Mouse (Mus musculus) lung, adult 2 months (tissue): Measurements from ENCODE around the gene Wdr46. TPM values are rescaled to one million over a fixed set of nuclear protein-coding genes. Genes with fewer than 3 reads are reported as not detected.
A peak's percentile ranks its signal among the peaks of the same experiment; 100 is the strongest.

Source experiments
- DNase-seq: peaks from one replicate; pipeline ENCODE4 v3.0.0; 2022
- H3K4me1 ChIP-seq: fragments of 200-500 bp; 2 replicates; pipeline ENCODE4 v1.6.1; 2011; ENCODE audit warnings: low read length; ENCODE audit not compliant: control insufficient read depth, insufficient read depth
- H3K4me3 ChIP-seq: fragments of 200-500 bp; replicated peaks from 2 replicates; pipeline ENCODE3; 2011; ENCODE audit warnings: low read depth, mild to moderate bottlenecking, control low read depth, low read length; ENCODE audit errors: extremely low read depth
- CTCF ChIP-seq: fragments of 200-500 bp; IDR thresholded peaks from 2 replicates; pipeline ENCODE4 v1.5.1; 2011; ENCODE audit warnings: mild to moderate bottlenecking, low read length, control low read depth; ENCODE audit not compliant: insufficient read depth
- POLR2A ChIP-seq: fragments of 200-500 bp; IDR thresholded peaks from 2 replicates; pipeline ENCODE4 v1.6.1; 2011; ENCODE audit warnings: low read depth, mild to moderate bottlenecking, control low read depth, low read length, borderline replicate concordance; ENCODE audit errors: extremely low read depth
- WGBS: fragments of 180-500 bp; shearing (Covaris S2); methylation state at CpG from one replicate; pipeline ENCODE4 v1.1.7; 2018; 5-methylcytosine and 5-hydroxymethylcytosine counted together
- polyA plus RNA-seq: library from polyadenylated mRNA; depleted of rRNA; stranded (reverse); fragments of >200 nt; gene quantifications from 2 replicates; pipeline ENCODE4 v1.2.3, GENCODE M21; 2012

Wdr46 gene
- polyA plus RNA-seq, 1 experiment, result 16.8 TPM

DNA sequence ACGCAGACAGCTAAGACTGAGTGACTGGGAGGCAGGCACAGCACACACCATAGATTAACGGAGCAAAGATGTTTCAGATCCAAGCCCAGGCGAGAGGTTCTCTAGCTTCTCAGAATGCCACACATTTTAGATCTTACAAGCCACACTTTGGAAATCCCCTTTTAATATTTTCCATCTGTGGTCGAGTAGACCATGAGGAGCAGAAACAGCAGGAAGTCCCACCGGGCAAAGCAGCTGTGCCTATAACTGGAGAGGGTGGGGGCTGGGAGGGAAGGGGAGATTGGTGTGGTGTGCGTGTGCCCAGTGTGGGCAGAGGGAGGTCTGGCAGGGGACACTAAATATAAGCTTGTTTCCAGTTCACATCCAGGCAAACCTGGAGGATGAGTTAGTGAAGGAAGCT, 17.0 kb downstream of the Wdr46 start:
- DNase-seq, result no peak
- 74% methylated on average over 6 of the region's 6 CpGs for WGBS
- no peak for TF ChIP-seq CTCF
- no peak for TF ChIP-seq POLR2A
- peaks cover 8% of the 10 kb centered on the region for H3K4me1 ChIP-seq
- H3K4me3 ChIP-seq, result no peak overlapping the region

DNA sequence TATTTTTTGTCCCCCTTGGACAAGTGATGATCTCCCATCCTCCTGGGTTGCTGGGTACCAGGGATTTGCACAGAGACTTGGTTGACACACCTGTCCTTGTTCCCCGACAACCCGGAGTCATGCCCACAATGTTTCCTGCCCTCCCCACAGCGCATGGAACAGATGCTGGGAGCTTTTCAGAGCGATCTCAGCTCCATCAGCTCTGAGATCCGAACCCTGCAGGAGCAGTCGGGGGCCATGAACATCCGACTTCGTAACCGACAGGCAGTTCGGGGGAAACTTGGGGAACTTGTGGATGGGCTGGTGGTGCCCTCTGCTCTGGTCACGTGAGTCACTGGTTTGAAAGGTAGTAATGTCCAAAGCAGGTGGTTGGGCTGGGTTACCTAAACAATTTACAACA, 18.0 kb downstream of the Wdr46 start:
- WGBS, result 95% methylated on average over 11 of the region's 11 CpGs
- no peak for DNase-seq
- H3K4me3 ChIP-seq, result no peak overlapping the region
- no peak for TF ChIP-seq POLR2A
- TF ChIP-seq CTCF, result no peak
- peaks cover 8% of the 10 kb centered on the region for H3K4me1 ChIP-seq

DNA sequence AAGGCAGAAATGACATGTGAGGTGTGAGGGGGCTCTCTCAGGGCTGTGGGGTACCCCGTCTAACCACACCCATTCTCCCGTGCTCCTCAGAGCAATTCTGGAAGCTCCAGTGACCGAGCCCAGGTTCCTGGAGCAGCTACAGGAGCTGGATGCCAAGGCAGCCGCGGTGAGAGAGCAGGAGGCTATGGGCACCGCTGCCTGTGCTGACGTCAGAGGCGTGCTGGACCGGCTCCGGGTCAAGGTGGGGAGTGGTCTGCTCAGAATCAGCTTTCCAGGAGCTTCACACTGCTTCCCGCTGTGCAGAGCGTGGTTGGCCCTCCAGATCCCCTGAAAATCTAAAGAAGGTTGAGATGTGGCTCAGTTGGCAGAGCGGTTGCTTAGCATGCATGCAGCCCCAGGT, 18.7 kb downstream of the Wdr46 start:
- 95% methylated on average over 13 of the region's 13 CpGs for WGBS
- TF ChIP-seq CTCF (no peak), POLR2A (no peak)
- DNase-seq, result no peak
- H3K4me3 ChIP-seq, result no peak overlapping the region
- peaks cover 8% of the 10 kb centered on the region for H3K4me1 ChIP-seq

DNA sequence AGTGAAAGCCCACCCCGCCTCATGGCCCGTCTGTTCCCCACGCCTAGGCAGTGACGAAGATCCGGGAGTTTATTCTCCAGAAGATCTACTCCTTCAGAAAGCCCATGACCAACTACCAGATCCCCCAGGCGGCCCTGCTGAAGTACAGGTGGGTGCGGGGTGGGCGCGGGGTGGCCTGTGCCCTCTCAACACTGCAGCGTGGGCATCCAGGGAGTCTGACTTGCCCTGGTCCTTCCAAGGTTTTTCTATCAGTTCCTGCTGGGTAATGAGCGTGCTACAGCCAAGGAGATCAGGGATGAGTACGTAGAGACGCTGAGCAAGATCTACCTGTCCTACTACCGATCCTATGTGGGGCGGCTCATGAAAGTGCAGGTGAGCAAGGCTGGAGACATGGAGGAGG, 19.5 kb downstream of the Wdr46 start:
- no peak overlapping the region for H3K4me3 ChIP-seq
- DNase-seq, result no peak
- TF ChIP-seq CTCF, result no peak
- no peak for TF ChIP-seq POLR2A
- WGBS, result 92% methylated on average over 15 of the region's 15 CpGs
- H3K4me1 ChIP-seq, result peaks cover 3% of the 10 kb centered on the region

DNA sequence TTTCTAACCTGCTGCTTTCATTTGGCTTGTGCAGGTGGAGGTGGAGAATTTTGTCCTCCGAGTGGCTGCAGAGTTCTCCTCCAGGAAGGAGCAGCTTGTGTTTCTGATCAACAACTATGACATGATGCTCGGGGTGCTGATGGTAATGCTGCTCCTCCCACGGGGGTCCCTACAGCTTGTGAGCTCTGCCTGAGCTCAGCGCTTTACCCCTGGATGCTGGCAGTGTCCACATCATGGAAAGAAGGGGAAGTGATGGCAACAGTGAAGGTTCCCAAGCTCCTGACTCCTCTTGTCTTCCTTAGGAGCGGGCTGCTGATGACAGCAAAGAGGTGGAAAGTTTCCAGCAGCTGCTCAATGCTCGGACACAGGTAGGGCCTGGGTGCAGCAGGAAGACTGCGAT, 22.4 kb downstream of the Wdr46 start:
- no peak for DNase-seq
- 91% methylated on average over 7 of the region's 7 CpGs for WGBS
- no peak overlapping the region for H3K4me3 ChIP-seq
- no peak for TF ChIP-seq POLR2A
- no peak for TF ChIP-seq CTCF
- H3K4me1 ChIP-seq, result no peaks in the 10 kb centered on the region

DNA sequence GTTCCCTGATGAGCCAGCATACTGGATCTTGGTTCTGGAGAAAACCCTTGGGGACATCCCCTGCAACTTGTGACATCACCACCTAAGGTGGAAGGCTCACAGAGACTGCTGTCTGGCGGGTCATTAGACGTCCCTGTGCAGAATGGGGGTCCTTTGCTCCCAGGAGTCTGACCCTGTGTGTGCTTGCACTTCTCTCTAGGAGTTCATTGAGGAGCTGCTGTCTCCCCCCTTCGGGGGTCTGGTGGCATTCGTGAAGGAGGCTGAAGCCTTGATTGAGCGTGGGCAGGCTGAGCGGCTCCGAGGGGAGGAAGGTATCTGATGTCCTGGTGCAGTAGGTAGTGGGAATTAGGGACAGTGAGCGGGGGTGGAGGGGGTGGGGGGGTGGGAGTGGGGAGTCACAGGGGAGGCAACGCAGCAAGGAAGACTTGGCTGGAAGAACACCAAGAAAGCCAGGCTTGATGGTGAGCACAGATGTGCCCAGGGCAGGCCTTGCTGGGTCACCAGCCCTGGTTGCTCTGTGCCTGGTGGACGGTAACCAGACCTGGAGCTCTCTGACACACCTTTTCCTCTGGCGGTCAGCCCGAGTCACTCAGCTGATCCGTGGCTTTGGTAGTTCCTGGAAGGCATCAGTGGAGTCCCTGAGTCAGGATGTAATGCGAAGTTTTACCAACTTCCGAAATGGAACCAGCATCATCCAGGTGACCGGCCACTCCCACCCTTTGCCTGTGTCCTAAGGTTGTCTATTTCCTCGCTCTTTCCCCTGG, 24.8 kb downstream of the Wdr46 start:
- 89% methylated on average over 17 of the region's 17 CpGs for WGBS
- H3K4me1 ChIP-seq, result no peaks in the 10 kb centered on the region
- no peak for TF ChIP-seq POLR2A
- no peak for TF ChIP-seq CTCF

DNA sequence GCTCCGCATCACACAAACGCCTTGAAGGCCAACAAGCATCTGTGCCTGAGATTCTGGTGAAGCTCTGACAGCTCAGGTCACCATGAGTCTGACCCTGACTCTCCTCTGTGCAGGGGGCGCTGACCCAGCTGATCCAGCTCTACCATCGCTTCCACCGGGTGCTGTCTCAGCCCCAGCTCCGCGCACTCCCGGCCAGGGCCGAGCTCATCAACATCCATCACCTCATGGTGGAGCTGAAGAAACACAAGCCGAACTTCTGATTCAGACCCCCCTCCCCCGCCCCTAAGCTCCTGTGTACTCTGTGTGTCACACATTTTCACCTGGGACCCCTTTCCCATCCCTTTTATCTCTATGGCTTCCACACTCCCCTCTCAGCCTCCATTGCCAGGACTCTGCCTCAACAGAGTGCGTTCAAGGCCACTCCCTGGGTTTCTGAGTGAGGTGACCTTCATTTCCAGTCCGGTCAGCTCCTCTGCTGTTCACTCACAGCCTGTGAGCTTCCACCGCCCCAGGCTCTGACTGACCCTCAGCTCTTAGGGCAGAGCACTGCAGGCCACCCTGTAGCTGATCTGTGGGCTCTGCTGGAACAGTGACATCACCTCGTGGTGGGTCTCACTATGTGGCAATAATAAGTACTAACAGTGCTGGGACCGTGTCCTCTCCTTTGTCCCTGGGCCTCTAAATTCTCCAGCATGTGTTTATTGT, 25.5 kb downstream of the Wdr46 start:
- H3K4me1 ChIP-seq, result no peaks in the 10 kb centered on the region
- 82% methylated on average over 16 of the region's 16 CpGs for WGBS
- no peak for DNase-seq
- TF ChIP-seq POLR2A (no peak), CTCF (no peak)
- no peak overlapping the region for H3K4me3 ChIP-seq

More for the DNA sequence above, 24.8 kb downstream of the Wdr46 start:
- no peak for DNase-seq
- no peak overlapping the region for H3K4me3 ChIP-seq

DNA sequence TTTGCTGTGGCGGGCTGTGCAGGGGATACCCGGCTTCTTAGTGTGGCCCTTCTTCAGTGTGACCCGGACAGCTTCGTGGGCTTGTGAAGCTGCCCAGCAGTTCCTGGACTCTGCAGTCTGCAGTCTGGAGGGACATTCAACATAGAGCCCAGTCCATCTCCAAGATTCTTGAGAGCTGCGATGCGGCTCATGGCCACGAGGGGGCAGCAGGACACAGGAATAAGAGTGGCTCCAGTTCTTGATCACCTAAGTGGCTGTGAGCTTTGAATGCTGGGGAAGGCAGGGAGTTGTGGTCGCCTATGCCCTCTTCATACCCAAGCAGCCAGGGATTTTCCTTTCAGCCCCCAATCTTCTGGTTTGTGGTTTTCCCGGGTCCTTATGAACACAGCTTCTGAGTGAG, 28.0 kb downstream of the Wdr46 start:
- TF ChIP-seq CTCF, result peak; percentile 95
- peak; percentile 23; the same call in 1 of the 2 replicates for TF ChIP-seq POLR2A
- 2% methylated on average over 9 of the region's 9 CpGs for WGBS
- DNase-seq, result peak; percentile 80
- no peaks in the 10 kb centered on the region for H3K4me1 ChIP-seq
- no peak overlapping the region for H3K4me3 ChIP-seq

DNA sequence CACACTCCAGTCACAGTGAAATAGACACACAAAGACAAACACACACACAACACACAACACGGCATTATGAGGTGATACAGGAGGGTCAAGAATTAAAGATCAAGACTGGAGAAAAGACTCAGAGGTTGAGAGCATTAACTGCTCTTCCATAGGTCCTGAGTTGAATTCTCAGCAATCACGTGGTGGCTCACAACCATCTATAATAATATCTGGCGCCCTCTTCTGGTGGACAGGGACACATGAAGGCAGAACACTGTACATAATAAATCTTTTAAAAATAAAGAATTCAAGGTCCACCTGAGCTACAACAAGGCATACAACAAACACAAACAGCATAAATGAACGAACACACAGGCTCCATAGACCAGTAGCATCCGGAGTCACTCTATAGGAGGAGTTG, 28.5 kb downstream of the Wdr46 start:
- 28% methylated on average over 5 of the region's 5 CpGs for WGBS
- TF ChIP-seq CTCF, result no peak
- no peak for TF ChIP-seq POLR2A
- H3K4me1 ChIP-seq, result no peaks in the 10 kb centered on the region
- no peak overlapping the region for H3K4me3 ChIP-seq
- DNase-seq, result no peak

DNA sequence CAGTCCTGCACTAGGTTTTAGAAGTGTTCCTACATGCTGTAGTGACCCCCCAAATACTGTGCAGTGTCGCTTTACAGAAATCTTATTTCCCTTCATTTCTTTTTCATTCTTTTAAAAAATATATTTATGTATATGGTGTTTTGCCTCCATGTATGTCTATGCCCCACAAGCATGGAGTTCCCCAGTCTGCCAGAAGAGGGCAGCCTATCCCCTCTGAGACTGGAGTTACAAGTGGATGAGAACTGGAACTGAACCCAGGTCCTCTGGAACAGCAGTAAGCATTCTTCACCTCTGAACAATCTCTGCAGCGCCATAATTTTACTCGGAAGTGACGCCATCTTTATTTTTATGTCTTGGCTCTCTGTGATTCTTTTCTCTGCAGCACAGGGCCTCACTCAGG, 28.9 kb downstream of the Wdr46 start:
- WGBS, result 76% methylated on average over 4 of the region's 4 CpGs
- TF ChIP-seq CTCF, result no peak
- TF ChIP-seq POLR2A, result no peak
- Histone ChIP-seq H3K4me1 (no peaks in the 10 kb centered on the region), H3K4me3 (no peak overlapping the region)
- DNase-seq, result no peak

DNA sequence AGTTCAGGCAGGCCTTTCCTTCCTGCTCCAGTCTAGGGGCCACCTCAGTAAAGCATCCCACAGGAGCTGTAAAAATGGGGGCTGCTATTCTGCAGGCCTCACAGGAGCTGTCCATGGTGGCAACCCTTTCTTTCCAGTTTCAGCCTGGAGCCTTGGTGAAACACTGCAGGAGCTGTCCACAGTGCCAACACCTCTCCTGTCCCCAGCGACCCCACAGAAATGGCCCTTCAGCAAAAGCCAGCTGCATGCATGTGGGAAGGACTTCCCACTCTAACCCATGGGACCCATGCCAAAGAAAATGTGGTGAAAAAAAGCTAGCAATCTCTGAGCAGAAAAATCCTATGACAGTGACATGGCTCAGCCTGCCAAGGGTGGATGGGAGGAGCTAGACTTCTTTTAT, 32.2 kb downstream of the Wdr46 start:
- Histone ChIP-seq H3K4me3 (no peak overlapping the region), H3K4me1 (no peaks in the 10 kb centered on the region)
- WGBS, result 11% methylated on average over 1 of the region's 1 CpGs
- no peak for DNase-seq
- no peak for TF ChIP-seq POLR2A
- TF ChIP-seq CTCF, result no peak
